Mouse (Mus musculus) left cerebral cortex, adult 2 months (tissue): Measurements from ENCODE around the gene Dkkl1. TPM values are rescaled to one million over a fixed set of nuclear protein-coding genes. Genes with fewer than 3 reads are reported as not detected.

Experiments used
- DNase-seq, 2 experiments: peaks; one replicate each; pipeline ENCODE4 v3.0.0; 2021 to 2022; ENCODE audit warnings: low spot score in 2 of 2, mixed read lengths in 1 of 2; ENCODE audit errors: extremely low spot score in 1 of 2
- H3K27ac ChIP-seq: fragments of 200-600 bp; 2 replicates; pipeline ENCODE4 v1.8.1; 2022
- H3K4me3 ChIP-seq: fragments of 200-600 bp; 2 replicates; pipeline ENCODE4 v1.8.1; 2022
- CTCF ChIP-seq: fragments of 200-600 bp; IDR thresholded peaks from 2 replicates; pipeline ENCODE4 v1.8.1; 2022; ENCODE audit warnings: antibody characterized with exemption, mild to moderate bottlenecking, moderate library complexity
- intact Hi-C: fragments of 180-260 bp; cut with DNase I; formaldehyde crosslinking; loops from one replicate; pipeline ENCODE4 v1.15.1; 2025
- total RNA-seq, 2 experiments: library from RNA; stranded (reverse); gene quantifications; 2 replicates each; pipeline ENCODE4 v1.2.3; 2021

Dkkl1 gene
- total RNA-seq, 2 experiments from 2014 or later = 32.4 to 33.5 TPM

GRCm38 (mm10) chr7:45237747-45238699 lies 26.1 kb upstream of the Dkkl1 start:
- Histone ChIP-seq H3K4me3 (no peak overlapping the region), H3K27ac (no peak overlapping the region)
- DNase-seq = no peak
- intact Hi-C loops = no loop called here
- TF ChIP-seq CTCF = no peak

GRCm38 (mm10) chr7:45235656-45236180 lies 23.8 kb upstream of the Dkkl1 start:
- H3K27ac ChIP-seq = peak overlapping the region; percentile 47
- intact Hi-C loops = no loop called here
- no peak for TF ChIP-seq CTCF
- DNase-seq = no peak
- no peak overlapping the region for H3K4me3 ChIP-seq

DNA sequence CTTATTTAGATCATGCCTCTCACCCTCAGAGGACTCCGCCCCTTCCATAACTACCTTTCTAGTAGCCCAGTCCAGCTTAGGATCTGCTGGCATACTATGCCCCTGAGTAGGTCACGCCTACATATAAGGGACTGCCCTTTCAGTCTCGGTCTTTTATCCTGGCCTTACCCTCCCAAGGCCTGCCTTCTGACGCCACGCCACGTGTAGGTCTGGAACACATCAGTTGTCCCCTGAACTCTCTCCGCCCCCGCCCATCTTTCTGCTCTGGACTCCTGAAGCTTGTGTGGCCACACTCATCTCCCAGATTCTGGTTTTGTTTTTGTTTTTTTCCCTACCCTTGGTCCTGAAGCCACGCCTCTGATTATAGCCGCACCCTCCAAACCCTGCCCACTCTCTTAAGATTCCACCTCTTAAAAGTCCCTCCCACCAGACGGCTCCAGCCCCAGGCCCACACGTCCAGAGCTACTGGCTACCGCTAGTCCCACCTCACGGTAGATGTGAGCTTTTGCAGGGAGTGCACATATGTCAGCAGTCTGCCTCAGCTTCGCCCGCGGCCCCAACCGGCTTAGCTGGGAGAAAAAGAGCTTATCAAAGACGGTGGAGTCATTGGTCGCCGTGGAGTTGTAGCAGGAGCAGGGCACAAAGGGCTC lies 23.1 kb upstream of the Dkkl1 start:
- intact Hi-C loops = no loop called here
- no peak for DNase-seq
- Histone ChIP-seq H3K27ac (peak overlapping the region; percentile 96), H3K4me3 (no peak overlapping the region)
- no peak for TF ChIP-seq CTCF

DNA sequence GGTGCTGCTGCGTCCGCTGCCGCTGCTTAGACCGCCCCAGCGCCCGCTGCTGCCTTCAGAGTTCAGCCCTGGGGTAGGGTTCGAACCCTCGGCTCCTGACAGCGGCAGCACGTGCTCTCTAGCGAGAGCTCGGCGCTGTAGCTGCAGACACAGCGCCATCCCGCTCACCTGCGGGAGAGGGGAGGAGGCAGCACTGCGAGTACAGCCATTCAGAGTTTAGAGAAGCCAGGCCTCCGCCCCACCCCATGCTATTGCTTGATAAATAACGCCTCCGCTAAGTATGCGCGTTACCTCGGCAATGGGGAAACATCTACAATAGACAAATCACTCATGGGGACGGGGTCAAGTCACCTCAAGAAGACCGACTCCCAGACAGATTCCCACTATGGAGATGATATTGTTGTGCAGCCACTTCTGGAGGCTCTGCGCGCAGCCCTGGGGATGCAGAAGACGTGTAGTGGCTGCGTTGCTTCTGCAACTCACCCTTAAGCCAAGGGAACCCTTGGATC lies 22.4 kb upstream of the Dkkl1 start:
- no peak for DNase-seq
- Histone ChIP-seq H3K4me3 (no peak overlapping the region), H3K27ac (peak overlapping the region; percentile 96)
- no peak for TF ChIP-seq CTCF
- intact Hi-C loops = no loop called here

DNA sequence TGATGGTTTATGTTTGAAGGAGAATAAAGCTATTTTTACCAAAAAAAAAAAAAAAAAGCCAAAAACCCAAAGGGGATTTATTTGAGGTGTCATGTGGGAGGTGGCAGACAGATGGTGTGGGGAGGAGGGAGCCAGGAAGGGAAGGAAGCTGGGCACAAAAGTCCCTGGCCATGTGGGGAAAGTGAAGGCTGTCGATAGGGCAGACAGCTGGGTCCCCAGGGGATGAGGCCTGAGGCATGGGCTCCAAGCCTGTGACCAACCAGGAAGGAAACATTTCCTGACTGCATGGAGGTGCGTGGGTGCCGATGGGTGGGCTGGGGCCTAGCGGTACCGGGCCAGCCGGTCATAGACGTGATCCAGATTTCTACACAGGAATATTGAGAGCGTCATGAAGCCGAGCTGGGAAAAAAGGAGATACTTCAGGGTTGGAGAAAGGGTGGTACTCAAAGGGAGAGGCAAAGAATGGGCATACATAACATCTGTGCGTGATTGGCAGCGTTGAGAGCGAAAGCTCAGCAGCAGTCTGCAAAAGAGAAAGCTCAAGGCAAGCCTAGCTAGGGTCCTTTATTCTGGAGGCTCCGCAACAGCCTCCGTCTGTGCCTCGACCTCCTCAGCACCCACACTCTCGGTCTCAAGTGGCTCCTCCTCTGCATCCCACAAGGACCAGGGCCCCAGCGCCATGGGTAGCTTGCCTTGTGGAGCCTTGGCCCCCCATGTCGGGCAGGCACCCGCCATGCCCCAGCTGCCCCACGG lies 21.8 kb upstream of the Dkkl1 start:
- H3K4me3 ChIP-seq = no peak overlapping the region
- no peak for TF ChIP-seq CTCF
- DNase-seq = peak; percentile 67 to 74
- peak overlapping the region; percentile 96 for H3K27ac ChIP-seq
- intact Hi-C loops = loop anchor here (1.0 to 2.0 kb wide), 2 partner anchors 45 to 71 kb away; no protein-coding TSS in a partner anchor

DNA sequence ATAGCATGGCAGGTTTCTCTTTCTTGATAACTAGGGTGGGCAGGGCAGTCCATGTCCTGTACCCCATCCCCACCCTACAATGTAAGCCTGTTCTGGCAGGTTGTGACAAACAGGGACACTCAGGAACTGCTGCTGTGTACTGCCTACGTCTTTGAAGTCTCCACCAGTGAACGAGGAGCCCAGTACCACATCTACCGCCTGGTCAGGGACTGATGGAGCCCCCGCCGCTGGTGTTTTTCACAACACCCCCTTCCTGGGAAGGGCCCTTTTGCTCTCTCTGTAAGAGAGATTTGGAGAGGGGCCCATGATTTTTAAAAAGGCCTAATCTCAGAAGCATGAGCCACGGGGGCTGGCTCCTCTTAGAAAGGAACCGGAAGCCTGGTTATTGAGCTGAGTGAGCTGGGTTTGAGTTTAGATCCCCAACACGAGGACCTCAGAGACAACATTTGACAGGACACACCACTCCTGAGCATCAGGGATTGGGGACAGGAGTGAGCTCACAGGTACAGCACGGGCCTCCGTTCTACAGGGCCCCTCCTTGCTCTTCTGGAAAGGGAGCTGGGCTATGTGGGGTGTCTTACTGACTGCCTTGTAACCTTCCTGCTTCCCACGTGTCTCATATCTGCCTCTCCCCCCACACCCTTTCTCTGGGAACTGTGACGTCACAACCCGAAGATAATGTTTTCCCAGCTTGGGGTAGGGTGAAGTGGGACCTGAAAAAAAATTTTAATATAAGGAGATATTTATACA lies 20.9 kb upstream of the Dkkl1 start:
- DNase-seq = peak in 1 of 2 experiments; percentile 35
- peak overlapping the region; percentile 96 for H3K27ac ChIP-seq
- H3K4me3 ChIP-seq = no peak overlapping the region
- intact Hi-C loops = loop anchor here (1.0 to 2.0 kb wide), 2 partner anchors 44 to 71 kb away; no protein-coding TSS in a partner anchor
- no peak for TF ChIP-seq CTCF

- H3K27ac ChIP-seq = no peak overlapping the region; the same call in 1 of the 2 replicates
- intact Hi-C loops = loop anchor here (2.0 kb wide), 1 partner anchor 43 kb away; no protein-coding TSS in a partner anchor
Observed at GRCm38 (mm10) chr7:45231941-45232340, 20.0 kb upstream of the Dkkl1 start.

GRCm38 (mm10) chr7:45231192-45231591 lies 19.2 kb upstream of the Dkkl1 start:
- intact Hi-C loops = no loop called here
- no peak overlapping the region for H3K4me3 ChIP-seq
- no peak for DNase-seq
- no peak for TF ChIP-seq CTCF
- H3K27ac ChIP-seq = no peak overlapping the region

More at GRCm38 (mm10) chr7:45231941-45232340, 20.0 kb upstream of the Dkkl1 start:
- no peak for DNase-seq
- TF ChIP-seq CTCF = no peak
- no peak overlapping the region for H3K4me3 ChIP-seq

DNA sequence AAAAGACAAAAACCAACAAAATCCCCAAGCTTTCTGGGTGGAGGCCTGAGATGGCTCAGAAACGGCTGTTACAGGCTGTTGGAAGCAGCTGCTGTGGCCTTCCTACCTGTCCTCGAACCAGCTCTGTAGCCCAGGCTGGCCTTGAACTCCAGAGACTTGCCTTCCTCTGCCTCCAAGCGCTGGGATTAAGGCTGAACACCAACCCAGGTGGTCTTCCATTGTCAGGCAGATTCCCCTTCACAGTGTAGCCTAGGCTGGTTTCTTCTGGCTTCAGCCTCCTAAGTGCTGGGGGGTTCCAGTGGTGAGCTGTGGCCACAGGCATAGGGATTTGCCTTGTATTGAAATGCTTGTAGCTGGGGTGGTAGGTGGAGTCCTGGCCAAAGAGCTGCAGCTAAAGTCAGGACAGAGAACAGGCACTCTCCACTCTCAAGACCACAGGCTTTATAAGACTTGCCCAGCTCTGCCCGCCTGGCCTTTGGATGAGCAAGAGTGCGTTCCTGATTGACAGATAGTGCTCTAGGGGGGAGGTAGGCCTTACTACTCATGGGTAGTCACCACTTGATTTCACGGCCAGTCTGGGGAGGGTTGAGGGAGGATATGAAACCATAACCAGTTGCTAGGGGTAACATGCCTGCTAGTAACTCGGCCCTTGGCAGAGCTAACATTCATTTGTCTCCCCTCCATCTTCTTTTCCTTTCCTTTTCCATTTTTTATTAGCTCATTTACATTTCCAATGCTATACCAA lies 17.7 kb upstream of the Dkkl1 start:
- no peak for TF ChIP-seq CTCF
- Histone ChIP-seq H3K4me3 (no peak overlapping the region), H3K27ac (no peak overlapping the region)
- no peak for DNase-seq
- intact Hi-C loops = no loop called here

DNA sequence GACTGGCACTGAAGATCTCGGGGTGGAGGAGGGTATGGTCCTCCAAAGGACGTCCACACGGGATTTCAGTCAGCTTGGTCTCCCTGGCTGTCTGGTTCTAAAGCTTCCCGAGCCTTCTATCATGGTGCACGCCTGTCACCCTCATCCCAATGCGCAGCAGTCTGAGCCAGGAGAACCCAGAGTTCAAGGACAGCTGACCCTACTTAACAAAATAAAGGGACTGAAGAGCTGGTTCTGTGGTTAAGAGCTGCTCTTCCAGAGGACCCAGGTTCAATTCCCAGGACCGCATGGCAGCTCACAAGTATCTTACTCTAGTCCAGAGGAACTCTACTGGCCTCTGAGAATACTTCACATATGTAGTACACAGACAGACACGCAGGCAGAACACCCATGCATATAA lies 17.1 kb upstream of the Dkkl1 start:
- Histone ChIP-seq H3K27ac (no peak overlapping the region), H3K4me3 (no peak overlapping the region)
- TF ChIP-seq CTCF = no peak
- intact Hi-C loops = no loop called here
- no peak for DNase-seq
